Mouse (Mus musculus) T-helper 2 cell (primary cell): ENCODE data around the gene Pitx3.
"Not testable (repeated sequence)": the region's sequence is repeated elsewhere in the genome, so short reads cannot be mapped to it uniquely, and the experiment has no call there.

Experiments used
- in situ Hi-C: fragments of 300-600 bp; cut with MboI, MseI; formaldehyde crosslinking; loops from one replicate; pipeline ENCODE4 v1.15.1; 2025; ENCODE audit warnings: high pct_unique_total_duplicates

Gene Pitx3

DNA sequence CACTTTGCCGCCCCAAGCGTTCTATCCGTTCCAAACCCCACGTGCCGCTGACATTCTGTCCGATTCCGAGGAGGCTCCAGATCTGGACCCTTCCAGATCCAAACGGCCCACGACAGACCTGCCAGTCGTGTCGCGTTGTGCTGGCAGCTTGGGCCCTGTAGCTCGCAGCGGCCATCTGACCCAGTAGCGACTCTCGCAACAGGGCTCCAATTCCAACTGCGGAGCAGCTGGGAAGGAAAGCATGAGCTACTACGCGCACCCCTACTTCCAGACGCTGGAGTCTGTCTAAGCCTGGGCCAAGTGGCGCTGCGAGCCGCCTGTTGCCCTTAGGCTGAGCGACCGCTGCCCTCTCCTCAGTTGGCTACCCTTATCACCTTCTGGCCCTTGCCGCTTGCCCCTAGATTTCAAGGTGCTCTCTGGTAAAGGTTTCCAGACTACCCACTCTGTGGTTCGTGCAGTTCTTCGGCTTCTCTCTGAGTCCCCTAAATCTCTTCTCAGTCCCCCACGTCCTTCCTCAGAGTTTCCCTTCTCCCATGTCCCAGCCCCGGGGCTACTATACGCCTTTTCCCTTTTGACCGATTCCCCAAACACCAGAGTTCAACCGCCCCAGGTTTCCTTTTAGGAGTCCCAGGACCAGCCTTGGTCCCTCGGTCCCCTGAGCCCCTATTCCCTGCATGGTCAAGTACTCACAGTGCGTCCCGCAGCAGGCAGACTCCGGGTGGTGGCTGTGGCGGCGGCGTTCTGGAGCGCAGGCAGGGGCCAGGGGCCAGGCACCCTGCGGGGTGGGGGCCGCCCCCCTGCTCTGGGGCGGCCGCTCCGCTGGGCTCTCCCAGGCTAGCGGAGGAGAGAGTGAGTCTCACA lies at the start of gene Pitx3:
Gene Pitx3 (minus strand): TSS at position 816 of the 861 bp plus-strand sequence.
- in situ Hi-C loops: no loop called here

DNA sequence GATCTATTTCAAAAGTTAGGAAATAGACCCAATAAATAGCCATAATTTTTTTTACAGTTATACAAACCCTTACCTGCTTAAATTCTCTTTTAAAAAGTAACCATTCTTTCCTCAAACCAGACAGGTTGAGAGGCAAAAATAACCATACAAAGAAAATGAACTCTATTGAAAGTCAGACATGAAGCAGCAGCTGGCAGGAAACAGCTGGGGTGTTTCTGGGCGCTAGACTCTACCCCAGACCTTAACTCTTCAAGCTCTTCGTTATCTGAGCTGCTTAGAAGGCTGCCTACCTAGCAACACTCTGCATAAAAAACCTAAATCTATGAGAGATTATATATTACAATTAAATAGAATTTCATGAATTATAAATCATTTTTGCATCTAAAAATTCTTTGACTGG lies 39.1 kb upstream of the Pitx3 start:
- in situ Hi-C loops: no loop called here

DNA sequence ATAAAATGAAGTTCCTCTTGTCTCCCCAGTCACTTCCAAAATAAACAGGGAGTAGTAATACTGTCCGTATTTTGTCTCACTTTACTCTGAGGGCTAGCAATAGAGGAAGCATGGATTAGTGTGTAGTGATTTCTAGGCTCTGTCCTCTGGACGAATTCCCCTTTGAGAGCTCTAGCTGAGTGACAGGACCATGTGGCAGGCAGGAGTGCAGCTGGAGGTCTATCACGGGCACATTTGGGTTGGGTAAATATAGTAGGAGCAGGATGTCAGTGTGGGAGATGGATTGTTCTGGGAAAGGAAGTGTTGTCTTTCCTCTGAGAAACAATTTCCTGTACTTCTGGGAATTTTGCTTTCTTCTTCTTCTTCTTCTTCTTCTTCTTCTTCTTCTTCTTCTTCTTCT lies 38.5 kb upstream of the Pitx3 start:
- in situ Hi-C loops: no loop called here

DNA sequence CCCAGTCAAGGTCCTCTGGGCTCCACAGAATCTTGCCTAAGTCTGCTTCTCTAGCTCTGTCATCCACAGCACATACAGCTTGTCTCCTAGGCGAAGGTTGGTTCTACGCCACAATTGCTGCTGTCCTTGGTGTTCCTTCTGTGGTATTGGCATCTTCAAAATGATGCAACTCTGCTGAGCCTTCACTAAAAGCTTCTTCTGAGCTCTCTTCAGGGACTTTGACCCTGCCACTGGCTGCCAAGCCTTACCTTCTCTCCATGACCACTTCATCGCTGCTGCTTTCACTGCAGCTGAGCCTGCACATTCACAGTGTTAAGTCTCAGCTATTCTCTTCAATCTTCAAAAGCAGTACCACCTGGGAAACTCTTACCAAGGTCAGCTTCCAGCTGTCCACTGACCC lies 34.1 kb upstream of the Pitx3 start:
- in situ Hi-C loops: no loop called here

DNA sequence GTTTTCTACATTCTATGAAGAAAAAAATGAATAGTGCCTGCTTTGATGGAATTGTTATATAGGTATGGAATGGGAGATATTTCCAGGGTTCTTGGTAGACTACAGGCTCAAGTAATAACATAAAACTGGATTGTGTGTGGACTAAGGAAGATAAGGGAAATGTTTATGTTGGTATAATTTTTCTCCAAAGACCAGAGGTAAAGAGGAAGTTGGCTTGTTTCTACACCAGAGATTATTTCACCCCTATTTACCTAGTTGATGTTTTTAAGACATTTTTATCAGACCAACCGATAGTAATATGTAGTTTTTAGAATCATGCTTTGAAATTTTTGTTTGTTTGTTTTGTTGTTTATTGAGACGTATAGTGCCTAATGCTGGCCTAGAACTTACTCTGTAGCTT lies 32.1 kb upstream of the Pitx3 start:
- in situ Hi-C loops: no loop called here

DNA sequence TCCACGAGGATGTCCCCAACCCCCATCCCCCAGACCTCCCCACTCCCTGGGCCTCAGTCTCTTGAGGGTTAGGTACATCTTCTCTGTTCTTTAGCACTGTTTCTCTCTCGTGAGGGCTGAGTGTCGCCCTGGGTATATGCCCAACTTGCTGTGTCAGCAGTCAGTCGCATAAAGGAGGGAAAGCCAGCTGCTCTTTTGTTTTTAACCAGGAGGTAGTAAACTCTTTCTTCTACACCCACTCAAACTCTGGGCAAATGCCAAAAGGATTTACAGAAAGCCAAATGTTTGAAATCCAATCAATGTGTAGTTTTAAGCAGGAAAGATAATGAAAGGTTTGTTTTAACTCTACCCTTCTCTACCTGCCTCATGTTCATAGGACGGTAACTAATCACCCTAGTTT lies 28.9 kb upstream of the Pitx3 start:
- in situ Hi-C loops: no loop called here

DNA sequence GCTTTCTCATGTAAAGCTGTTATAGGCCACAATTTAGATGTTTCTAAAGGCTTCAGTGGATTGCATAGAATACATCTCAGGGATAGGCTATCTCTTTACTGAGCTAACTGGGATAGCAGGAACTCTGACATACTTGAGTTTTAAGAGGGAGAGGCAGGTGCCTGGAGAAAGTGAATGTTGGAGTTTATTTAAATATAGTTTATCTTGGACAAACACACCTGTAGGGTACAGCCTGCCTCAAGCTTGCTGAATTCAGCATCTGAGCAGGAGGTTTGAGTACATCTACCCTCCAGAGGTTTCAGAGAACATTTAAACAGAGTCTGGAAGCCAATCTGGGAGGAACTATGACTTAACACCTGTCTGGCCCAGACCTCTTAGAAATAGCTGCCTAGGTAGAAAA lies 27.0 kb upstream of the Pitx3 start:
- in situ Hi-C loops: no loop called here

DNA sequence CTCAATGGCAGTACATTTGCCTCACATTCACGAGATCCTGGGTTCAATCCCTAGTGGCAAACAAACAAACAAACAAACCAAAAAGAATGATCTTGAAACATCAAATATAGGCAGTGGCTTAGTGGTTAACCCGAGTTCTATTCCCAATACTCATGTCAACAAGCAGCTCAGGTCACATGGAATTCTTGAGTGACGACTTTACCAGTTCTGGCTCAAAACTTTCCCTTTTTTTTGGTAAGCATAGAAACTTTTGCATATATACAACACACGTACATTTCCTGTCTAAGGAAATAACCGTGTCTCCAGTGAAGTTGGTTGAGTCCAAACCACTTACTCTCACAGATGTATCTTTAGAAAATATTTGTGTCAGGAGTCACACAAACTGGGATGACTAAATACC lies 24.4 kb upstream of the Pitx3 start:
- in situ Hi-C loops: no loop called here

DNA sequence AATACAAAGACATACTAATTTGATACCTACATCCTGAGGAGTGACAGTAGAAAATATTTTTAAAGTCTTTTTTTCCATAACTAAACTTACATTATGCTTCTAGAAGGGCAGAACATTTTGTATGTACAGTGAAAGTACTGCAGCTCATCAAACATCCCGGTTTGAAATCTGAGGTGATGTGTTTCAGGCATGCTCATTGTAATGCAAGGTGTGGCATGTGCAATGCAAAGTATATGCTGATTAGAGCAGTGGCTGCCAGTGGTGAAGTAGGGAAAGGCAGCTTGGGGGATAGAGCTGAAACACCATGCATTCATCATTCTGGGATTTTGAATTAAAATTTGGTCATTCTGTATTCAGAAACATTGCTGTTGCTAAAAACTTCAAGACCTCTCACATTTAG lies 21.8 kb upstream of the Pitx3 start:
- in situ Hi-C loops: no loop called here

DNA sequence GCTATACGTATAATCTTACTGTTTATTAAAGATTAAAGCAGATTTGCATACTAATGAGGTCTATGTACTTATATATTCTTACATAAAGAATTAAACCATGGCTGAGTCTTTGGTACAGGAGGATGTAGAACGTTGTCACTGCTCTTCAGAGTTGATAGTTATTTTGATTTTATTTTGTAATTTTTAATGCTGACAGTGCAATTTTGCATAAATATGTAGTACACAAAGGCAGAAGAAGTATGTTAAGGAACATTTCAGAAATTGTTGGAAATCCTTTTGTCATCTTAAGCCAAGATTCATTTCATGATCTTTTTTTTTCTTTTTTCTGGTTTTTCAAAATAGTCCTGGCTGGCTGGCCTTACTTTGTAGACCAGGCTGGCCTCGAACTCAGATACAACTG lies 21.3 kb upstream of the Pitx3 start:
- in situ Hi-C loops: no loop called here

DNA sequence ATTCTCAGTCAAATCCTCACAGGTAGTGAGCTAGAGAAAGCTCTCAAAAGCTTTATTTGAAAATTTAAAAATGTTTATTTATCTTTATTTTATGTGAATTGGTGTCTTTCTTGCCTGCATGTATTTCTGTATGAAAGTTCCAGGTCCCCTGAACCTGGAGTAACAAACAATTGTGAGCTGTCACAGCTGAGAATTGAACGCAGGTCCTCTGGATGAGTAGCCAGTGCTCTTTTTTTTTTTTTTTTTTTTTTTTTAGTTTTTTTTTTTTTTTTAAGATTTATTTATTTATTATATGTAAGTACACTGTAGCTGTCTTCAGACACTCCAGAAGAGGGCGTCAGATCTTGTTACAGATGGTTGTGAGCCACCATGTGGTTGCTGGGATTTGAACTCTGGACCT lies 19.0 kb upstream of the Pitx3 start:
- in situ Hi-C loops: not testable (repeated sequence)

DNA sequence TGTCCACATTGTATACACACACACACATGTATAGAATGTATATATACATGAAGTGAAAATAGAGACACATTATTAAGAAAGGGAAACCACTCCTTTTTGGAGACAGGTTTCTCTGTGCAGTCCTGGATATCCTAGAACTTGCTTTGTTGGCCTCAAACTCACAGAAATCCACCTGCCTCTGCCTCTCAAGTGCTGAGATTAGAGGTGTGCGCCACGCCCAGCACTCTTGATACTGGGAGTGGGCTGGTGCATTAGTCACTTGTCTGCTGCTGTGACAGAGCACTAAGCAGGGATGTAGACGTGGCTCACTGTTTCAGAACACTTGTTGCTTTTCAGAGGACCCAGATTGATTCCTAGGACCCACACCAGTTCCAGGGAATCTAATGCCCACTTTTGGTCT lies 17.8 kb upstream of the Pitx3 start:
- in situ Hi-C loops: no loop called here

DNA sequence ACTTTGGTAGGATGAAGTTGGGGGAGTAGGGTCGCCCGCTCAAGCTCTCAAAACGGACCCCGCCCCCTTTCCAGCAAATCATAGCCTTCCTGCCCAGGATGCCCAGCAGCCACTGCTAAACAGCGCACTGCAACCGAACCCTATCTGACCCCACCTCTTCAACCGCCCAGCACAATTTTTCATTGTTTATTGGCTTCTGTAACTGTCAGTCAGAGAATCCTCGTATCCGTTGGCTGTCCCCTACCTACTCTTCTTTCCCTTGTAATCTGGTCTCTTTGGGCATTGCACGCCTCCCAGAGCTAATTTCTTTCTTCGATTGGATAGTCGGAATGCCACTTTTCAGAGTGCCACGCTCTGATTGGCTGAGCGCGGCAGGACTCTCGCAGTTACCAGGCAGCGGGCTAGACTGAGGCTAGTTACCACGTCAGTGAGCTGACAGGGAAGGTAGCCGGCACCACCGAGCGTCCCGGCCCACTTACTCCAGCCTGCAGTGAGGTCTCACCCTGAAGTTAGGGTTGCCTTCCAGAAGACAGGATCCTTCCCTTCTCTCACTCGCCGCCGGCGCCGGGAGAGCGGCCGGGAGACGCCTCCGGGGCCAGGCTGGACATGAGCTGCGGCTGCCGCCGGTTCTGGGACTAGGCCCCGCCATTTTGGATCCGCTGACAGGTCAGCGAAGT lies 4.1 kb upstream of the Pitx3 start, which contains the start of gene Gbf1:
Gene Gbf1 (plus strand): TSS at position 383 of the 677 bp plus-strand sequence.
- in situ Hi-C loops: no loop called here

DNA sequence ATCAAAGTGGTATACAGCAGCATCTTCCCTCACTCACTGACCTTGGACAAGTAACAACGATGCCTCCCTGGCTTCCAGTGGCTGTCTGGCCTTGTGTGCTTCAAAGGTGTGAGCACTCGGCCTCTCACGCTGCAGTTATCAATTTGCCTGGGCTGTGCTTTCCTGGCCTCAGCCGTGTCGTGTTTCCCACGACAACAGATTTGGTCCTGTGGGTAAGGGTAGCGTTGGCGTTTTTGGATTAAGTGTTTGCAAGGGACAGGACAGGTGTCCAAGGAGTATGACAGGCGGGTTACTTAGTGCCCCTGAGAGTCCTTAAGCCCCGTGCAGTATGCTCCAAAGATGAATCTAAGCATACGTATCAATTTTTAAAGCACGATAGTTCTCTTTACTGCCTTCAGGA lies 965 bp upstream of the Pitx3 start:
- in situ Hi-C loops: no loop called here

DNA sequence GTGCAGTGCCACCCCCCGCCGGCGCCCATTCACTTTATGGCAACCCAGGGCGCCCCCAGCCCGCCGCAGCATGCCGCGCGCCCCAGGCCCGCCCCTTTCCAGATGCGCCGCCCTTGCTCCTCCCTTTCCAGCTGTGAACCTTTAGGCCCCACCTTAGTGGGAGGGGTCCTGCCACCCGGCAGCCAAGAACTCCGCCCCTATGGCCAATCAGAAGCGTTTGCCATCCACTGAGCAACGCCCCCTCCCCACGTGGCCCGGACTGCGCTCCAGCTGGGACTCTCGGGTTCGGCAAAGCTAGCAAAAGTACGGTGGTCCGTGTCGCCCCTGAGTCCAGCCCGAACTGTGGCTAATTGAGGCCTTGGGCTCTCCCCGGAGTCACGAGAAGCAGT lies 240 bp upstream of the Pitx3 start:
- in situ Hi-C loops: no loop called here

DNA sequence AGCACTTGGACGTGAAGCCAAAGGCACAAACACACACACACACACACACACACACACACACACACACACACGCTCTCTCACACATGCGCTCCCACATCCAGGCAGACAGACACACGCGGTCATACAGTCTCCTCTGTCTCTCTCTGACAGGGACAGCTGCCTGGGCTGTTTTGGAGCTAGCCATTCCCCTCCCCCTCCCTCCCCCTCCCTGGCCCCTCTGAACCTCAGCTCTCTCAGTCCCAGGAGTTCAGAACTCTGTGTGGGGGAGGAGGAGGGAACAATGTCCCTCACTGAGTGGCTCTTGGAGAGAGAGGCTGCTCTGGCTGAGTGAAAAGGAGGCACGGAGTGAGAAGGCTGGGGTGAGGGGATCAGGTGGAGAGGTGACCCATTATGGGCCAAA lies 7.0 kb downstream of the Pitx3 start:
- in situ Hi-C loops: loop anchor here (5.0 kb wide), 1 partner anchor 44 kb away; no protein-coding TSS in a partner anchor

DNA sequence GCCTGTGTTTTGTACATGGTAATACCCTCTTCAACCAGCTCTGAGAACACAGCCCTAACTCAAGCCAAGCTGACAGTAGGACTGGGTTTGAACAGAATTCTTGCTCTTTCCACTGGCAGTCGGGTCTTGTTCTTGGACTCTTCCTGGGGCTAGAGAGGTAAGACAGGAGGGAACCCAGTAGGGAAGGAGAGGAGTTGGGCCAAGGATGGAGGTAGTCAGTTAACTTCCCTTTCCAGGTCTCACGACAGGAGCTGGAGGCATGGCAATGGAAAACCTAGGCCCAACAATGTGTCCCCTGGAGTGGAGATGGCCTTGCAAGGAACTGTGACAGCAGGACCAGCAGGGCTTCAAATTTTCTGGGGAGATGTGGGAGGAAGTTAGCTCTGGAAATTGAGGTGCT lies 7.8 kb downstream of the Pitx3 start:
- in situ Hi-C loops: loop anchor here (5.0 kb wide), 1 partner anchor 43 kb away; no protein-coding TSS in a partner anchor

DNA sequence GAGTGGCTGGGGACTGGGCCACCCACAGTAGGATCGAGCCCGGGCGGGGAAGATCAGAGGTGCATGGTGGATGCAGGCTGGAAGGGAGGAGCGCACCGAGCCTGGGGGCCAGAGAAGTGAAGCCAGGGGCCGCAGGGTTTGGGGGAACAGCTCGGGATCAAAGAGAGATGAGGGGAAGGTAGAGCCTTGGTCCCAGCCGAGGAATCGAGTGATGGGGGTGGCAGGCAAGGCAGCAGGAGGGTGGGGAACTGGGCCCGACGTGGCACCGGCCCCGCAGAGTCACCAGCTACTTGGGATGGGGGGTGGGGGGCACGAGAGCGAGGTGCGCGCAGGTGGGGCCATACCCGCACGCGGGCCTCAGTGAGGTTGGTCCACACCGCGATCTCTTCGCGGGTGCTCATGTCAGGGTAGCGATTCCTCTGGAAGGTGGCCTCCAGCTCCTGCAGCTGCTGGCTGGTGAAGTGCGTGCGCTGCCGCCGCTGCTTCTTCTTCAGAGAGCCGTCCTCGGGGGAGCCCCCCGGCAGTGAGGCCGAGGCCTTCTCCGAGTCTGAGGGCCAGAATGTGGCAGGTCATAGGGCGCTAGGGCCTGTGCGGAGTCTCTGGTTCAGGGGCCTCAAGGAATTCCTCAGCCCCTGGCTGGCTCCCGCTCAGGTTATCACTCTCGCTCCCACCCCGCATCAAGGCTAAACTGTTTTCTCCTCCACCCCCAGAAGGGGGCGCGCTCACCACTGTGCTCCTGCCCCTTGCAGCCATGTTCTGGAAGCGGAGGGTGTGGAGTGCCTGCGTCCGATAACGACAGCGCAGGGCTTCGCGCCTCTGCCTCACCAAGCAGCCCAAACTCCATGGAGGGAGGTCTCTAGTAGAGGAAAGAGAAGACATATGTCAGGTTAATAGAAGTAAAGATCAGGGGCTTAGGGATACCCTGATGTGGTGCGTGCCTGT lies 11.2 kb downstream of the Pitx3 start:
- in situ Hi-C loops: loop anchor here (10.0 kb wide), 2 partner anchors 118 to 168 kb away; partner anchors contain the start of gene Nfkb2

DNA sequence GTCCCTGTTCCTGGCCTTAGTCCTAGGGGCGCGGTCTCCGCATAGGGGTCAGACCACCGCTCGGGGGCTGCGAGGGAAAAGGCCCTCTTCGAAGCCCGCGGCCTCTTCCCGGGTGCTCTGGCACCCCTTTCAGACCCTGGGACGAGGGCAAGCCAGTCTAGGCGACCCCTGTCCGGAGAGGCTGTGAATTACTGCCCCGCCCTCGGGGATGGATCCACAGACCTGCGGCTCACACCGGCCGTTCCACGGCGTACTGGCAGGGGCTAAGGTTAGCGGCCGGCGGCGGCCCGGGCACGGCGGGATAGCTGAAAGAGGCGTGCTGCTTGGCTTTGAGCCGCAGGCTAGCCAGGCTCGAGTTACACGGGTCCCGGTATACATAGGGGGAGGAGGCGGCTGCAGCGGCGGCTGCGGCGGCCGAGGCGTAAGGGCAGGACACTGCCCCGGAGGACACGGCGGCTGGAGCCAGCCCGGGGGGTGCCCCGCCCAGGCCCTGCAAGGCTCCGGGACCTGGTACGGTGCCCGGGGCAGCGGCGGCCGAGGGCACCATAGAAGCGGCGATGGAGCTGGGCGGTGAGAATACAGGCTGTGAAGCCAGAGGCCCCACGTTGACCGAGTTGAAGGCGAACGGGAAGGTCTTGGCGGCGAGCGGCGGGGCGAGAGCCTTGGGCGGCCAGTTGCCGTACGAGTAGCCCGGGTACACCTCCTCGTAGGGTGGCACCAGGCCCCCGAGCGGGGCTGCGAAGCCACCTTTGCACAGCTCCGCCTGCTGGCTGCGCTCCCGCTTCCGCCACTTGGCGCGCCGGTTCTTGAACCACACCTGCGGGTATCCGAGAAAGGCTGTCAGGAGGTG lies 12.1 kb downstream of the Pitx3 start:
- in situ Hi-C loops: loop anchor here (10.0 kb wide), 2 partner anchors 119 to 169 kb away; partner anchors contain the start of gene Nfkb2

DNA sequence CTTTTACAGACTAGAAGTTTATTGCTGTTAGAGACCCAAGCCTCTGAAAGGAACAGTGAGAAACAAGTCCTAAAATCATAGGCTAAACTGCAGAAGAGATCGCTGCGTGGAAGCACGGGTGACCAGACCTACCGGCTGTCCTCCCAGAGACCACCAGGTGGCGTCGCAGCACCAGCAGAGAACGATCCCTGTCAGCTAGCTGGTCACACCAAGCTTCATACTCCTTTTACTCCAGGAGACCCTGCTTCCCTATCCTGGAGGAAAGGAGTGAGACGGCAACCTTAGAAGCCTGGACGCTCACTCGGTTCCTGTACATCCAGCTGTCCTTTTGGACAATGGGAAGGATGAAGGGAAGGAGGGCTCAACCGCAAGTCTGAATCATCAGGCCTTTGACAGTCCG lies 12.8 kb downstream of the Pitx3 start:
- in situ Hi-C loops: loop anchor here (10.0 kb wide), 2 partner anchors 120 to 170 kb away; partner anchors contain the start of gene Nfkb2

DNA sequence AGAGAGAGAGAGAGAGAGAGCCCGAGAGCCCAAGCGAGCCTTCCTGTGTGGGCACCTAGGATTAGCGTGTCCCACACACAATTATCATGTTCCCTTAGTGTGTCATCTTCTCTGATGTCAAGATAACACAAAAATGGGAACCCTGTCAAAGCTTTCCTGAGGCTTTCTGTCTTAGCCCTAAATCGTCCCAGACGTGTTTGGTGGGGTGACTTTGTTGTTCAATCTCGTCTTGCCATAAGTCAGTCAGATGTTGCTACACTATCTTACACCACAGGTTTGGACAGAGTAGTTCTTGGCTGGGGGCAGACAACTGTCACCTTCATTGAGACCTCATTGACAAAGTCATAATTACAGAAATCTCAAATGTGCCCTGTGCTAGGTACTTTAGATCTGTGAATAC lies 15.5 kb downstream of the Pitx3 start:
- in situ Hi-C loops: loop anchor here (10.0 kb wide), 2 partner anchors 122 to 172 kb away; partner anchors contain the start of gene Nfkb2
